8 mouse cellular contexts compared by ENCODE assay signal in the genomic region with DNA sequence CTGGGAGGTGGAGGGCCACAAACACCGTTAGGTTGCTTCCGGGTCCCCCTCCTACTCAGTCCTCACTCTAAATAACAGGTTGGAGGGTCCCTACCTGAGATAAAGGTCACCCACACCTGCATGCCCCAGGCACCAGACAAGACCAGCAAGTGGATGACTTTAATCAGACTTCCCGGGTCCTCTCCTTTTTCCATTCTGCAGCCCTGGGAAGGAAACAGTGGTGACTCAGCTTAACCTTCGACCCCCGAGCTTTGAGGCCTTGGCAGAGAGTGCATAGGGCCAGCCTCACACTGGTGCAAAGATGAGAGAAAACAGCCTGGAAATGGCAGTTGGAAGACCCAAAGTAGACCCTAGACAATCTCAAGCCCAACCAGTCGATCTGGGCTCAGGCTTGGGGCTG. TPM values are rescaled to one million over a fixed set of nuclear protein-coding genes. Genes with fewer than 3 reads are reported as not detected.
DNase-seq lines count a peak whose midpoint lies in the region; ATAC-seq lines count a peak whose summit lies in the region.

No protein-coding gene starts in this region.

- H3K4me1 ChIP-seq in neural tube, embryonic 11.5 days (ENCODE audit: control insufficient read depth, insufficient read depth, low read length), result no peaks in the 10 kb centered on the region
- peaks cover 34% of the 10 kb centered on the region for H3K4me1 ChIP-seq in heart, embryonic 15.5 days (replicated peaks)
- H3K4me1 ChIP-seq in limb, embryonic 10.5 days, result peaks cover 10% of the 10 kb centered on the region
- H3K4me1 ChIP-seq in midbrain, embryonic 14.5 days (ENCODE audit: control insufficient read depth, insufficient read depth, low read length), result peaks cover 11% of the 10 kb centered on the region

- H3K27me3 ChIP-seq in neural tube, embryonic 11.5 days (ENCODE audit: control insufficient read depth, insufficient read depth, low read length), result no peaks in the 10 kb centered on the region
- H3K27me3 ChIP-seq in heart, embryonic 15.5 days, result no peaks in the 10 kb centered on the region
- H3K27me3 ChIP-seq in limb, embryonic 10.5 days (ENCODE audit: low read depth, poor library complexity, severe bottlenecking), result 0 out of 2 replicates have a peak, but pooled peaks cover under 1% of the 10 kb centered on the region
- no peaks in the 10 kb centered on the region for H3K27me3 ChIP-seq in midbrain, embryonic 14.5 days (ENCODE audit: control insufficient read depth, insufficient read depth, low read length)

- no peak overlapping the region for H3K27ac ChIP-seq in neural tube, embryonic 11.5 days (ENCODE audit: low read depth, low read length)
- H3K27ac ChIP-seq in heart, embryonic 15.5 days, result no peak overlapping the region
- peak overlapping the region; percentile 71; the same call in 1 of the 2 replicates for H3K27ac ChIP-seq in limb, embryonic 10.5 days
- H3K27ac ChIP-seq in midbrain, embryonic 14.5 days (replicated peaks; ENCODE audit: low read depth, low read length), result no peak overlapping the region

- no peak for ATAC-seq in neural tube, embryonic 11.5 days (ENCODE audit: insufficient read depth, low FRiP score, low TSS enrichment)
- no peak for ATAC-seq in heart, embryonic 15.5 days (replicated peaks; ENCODE audit: insufficient number of reproducible peaks, insufficient read depth, low FRiP score, low read depth)
- no peak for ATAC-seq in midbrain, embryonic 14.5 days (ENCODE audit: low FRiP score, low TSS enrichment)

- H3K4me3 ChIP-seq in neural tube, embryonic 11.5 days (ENCODE audit: low read depth, low read length), result no peak overlapping the region
- H3K4me3 ChIP-seq in heart, embryonic 15.5 days, result peak overlapping the region; percentile 60
- peak overlapping the region; percentile 56 for H3K4me3 ChIP-seq in limb, embryonic 10.5 days
- H3K4me3 ChIP-seq in midbrain, embryonic 14.5 days (replicated peaks; ENCODE audit: low read depth, low read length), result 0 out of 2 replicates have a peak overlapping the region, but pooled peaks have one; percentile 48

- WGBS in neural tube, embryonic 11.5 days, result 83% methylated on average over 6 of the region's 6 CpGs
- 62% methylated on average over 6 of the region's 6 CpGs for WGBS in heart, embryonic 15.5 days
- 78% methylated on average over 6 of the region's 6 CpGs for WGBS in limb, embryonic 10.5 days
- WGBS in midbrain, embryonic 14.5 days, result 81% methylated on average over 6 of the region's 6 CpGs

- H3K9ac ChIP-seq in neural tube, embryonic 11.5 days (ENCODE audit: low read length), result no peak overlapping the region
- H3K9ac ChIP-seq in heart, embryonic 15.5 days, result 0 out of 2 replicates have a peak overlapping the region, but pooled peaks have one; percentile 62
- no peak overlapping the region for H3K9ac ChIP-seq in midbrain, embryonic 14.5 days (replicated peaks; ENCODE audit: low read length)

- no peak for DNase-seq in neural tube, embryonic 11.5 days (ENCODE audit: low spot score)
- DNase-seq in neural tube, embryonic 10.5 days (ENCODE audit: extremely low spot score, low spot score), result no peak
- DNase-seq in limb, embryonic 10.5 days (ENCODE audit: low spot score), result no peak
- no peak for DNase-seq in midbrain, embryonic 14.5 days
- no peak for DNase-seq in c-Kit-positive CD71-positive TER-119-positive erythroid progenitor cells, embryonic 14.5 days (ENCODE audit: low spot score)
- DNase-seq in retina, embryonic 14.5 days (ENCODE audit: low spot score), result no peak
- no peak for DNase-seq in right cerebral cortex, adult 18-20 months

- 0 out of 2 replicates have a peak overlapping the region, but pooled peaks have one; percentile 39 for H3K4me2 ChIP-seq in neural tube, embryonic 11.5 days (ENCODE audit: low read depth)
- H3K4me2 ChIP-seq in heart, embryonic 15.5 days, result peak overlapping the region; percentile 69
- H3K4me2 ChIP-seq in midbrain, embryonic 14.5 days (ENCODE audit: low read length), result peak overlapping the region; percentile 65

- H3K9me3 ChIP-seq in neural tube, embryonic 11.5 days (ENCODE audit: control insufficient read depth, low read length), result no peaks in the 10 kb centered on the region
- no peaks in the 10 kb centered on the region for H3K9me3 ChIP-seq in heart, embryonic 15.5 days (replicated peaks)
- no peaks in the 10 kb centered on the region for H3K9me3 ChIP-seq in limb, embryonic 10.5 days (replicated peaks)
- H3K9me3 ChIP-seq in midbrain, embryonic 14.5 days (ENCODE audit: control insufficient read depth, low read length), result no peaks in the 10 kb centered on the region

- no peaks in the 10 kb centered on the region for H3K36me3 ChIP-seq in neural tube, embryonic 11.5 days (ENCODE audit: control insufficient read depth, insufficient read depth, low read length)
- no peaks in the 10 kb centered on the region for H3K36me3 ChIP-seq in heart, embryonic 15.5 days
- peaks cover 10% of the 10 kb centered on the region; the same call in 1 of the 2 replicates for H3K36me3 ChIP-seq in limb, embryonic 10.5 days
- H3K36me3 ChIP-seq in midbrain, embryonic 14.5 days (ENCODE audit: control insufficient read depth, insufficient read depth, low read length), result 0 out of 2 replicates have a peak, but pooled peaks cover 5% of the 10 kb centered on the region

RNA-seq across cellular contexts. Expression of a gene that starts 1.1 kb away (rescaled TPM):
- polyA plus RNA-seq in neural tube, embryonic 11.5 days (2014; fragmentation: Nextera tagmentation; extraction: Ambion mirVana), result 3.6 TPM in 2 replicates
- polyA plus RNA-seq in heart, embryonic 15.5 days (2015; fragmentation: Nextera tagmentation; extraction: Ambion mirVana), result 2.7 and 3.5 TPM in 2 replicates
- 3.0 and 3.9 TPM in 2 replicates for polyA plus RNA-seq in limb, embryonic 10.5 days (2016; fragmentation: Nextera tagmentation; extraction: Ambion mirVana)
- 5.7 and 7.7 TPM in 2 replicates for polyA plus RNA-seq in midbrain, embryonic 14.5 days (2014; fragmentation: Nextera tagmentation; extraction: Ambion mirVana)

RNA-seq across cellular contexts. Expression of a gene that starts 1.2 kb away (rescaled TPM):
- polyA plus RNA-seq in neural tube, embryonic 11.5 days (2014; fragmentation: Nextera tagmentation; extraction: Ambion mirVana), result 35.1 and 35.4 TPM in 2 replicates
- polyA plus RNA-seq in heart, embryonic 15.5 days (2015; fragmentation: Nextera tagmentation; extraction: Ambion mirVana), result 36.9 and 44.9 TPM in 2 replicates
- polyA plus RNA-seq in limb, embryonic 10.5 days (2016; fragmentation: Nextera tagmentation; extraction: Ambion mirVana), result 31.1 and 33.5 TPM in 2 replicates
- polyA plus RNA-seq in midbrain, embryonic 14.5 days (2014; fragmentation: Nextera tagmentation; extraction: Ambion mirVana), result 42.2 and 51.8 TPM in 2 replicates

RNA-seq across cellular contexts. Expression of a gene that starts 8.2 kb away (rescaled TPM):
- 11.1 and 12.7 TPM in 2 replicates for polyA plus RNA-seq in neural tube, embryonic 11.5 days (2014; fragmentation: Nextera tagmentation; extraction: Ambion mirVana)
- polyA plus RNA-seq in heart, embryonic 15.5 days (2015; fragmentation: Nextera tagmentation; extraction: Ambion mirVana), result 9.7 and 15.6 TPM in 2 replicates
- 2.7 and 5.0 TPM in 2 replicates for polyA plus RNA-seq in limb, embryonic 10.5 days (2016; fragmentation: Nextera tagmentation; extraction: Ambion mirVana)
- polyA plus RNA-seq in midbrain, embryonic 14.5 days (2014; fragmentation: Nextera tagmentation; extraction: Ambion mirVana), result 9.8 and 10.2 TPM in 2 replicates

RNA-seq across cellular contexts. Expression of a gene that starts 10.7 kb away (rescaled TPM):
- polyA plus RNA-seq in neural tube, embryonic 11.5 days (2014; fragmentation: Nextera tagmentation; extraction: Ambion mirVana), result 27.7 TPM in 2 replicates
- polyA plus RNA-seq in heart, embryonic 15.5 days (2015; fragmentation: Nextera tagmentation; extraction: Ambion mirVana), result 3.2 and 5.7 TPM in 2 replicates
- 6.4 and 7.8 TPM in 2 replicates for polyA plus RNA-seq in limb, embryonic 10.5 days (2016; fragmentation: Nextera tagmentation; extraction: Ambion mirVana)
- 91.3 and 92.2 TPM in 2 replicates for polyA plus RNA-seq in midbrain, embryonic 14.5 days (2014; fragmentation: Nextera tagmentation; extraction: Ambion mirVana)

RNA-seq across cellular contexts. Expression of a gene that starts 29.4 kb away (rescaled TPM):
- polyA plus RNA-seq in neural tube, embryonic 11.5 days (2014; fragmentation: Nextera tagmentation; extraction: Ambion mirVana), result 18.9 and 22.5 TPM in 2 replicates
- polyA plus RNA-seq in heart, embryonic 15.5 days (2015; fragmentation: Nextera tagmentation; extraction: Ambion mirVana), result 4.4 and 5.2 TPM in 2 replicates
- 7.3 and 8.2 TPM in 2 replicates for polyA plus RNA-seq in limb, embryonic 10.5 days (2016; fragmentation: Nextera tagmentation; extraction: Ambion mirVana)
- 21.5 and 22.8 TPM in 2 replicates for polyA plus RNA-seq in midbrain, embryonic 14.5 days (2014; fragmentation: Nextera tagmentation; extraction: Ambion mirVana)
